Mouse (Mus musculus): ENCODE results near the gene Dscam. TPM values are rescaled to one million over a fixed set of nuclear protein-coding genes. Genes with fewer than 3 reads are reported as not detected.

The Dscam gene
- polyA plus RNA-seq, 1 experiment from 2014 or later, result 0.08 TPM

- no peak for ATAC-seq (ENCODE audit: insufficient number of reproducible peaks, low FRiP score, low TSS enrichment, low read depth)
- Histone ChIP-seq H3K4me3 (no peak overlapping the region), H3K9me3 (no peaks in the 10 kb centered on the region), H3K27ac (no peak overlapping the region), H3K36me3 (no peaks in the 10 kb centered on the region), H3K4me1 (0 out of 2 replicates have a peak, but pooled peaks cover 4% of the 10 kb centered on the region), H3K27me3 (no peaks in the 10 kb centered on the region), H3K4me2 (no peak overlapping the region), H3K9ac (no peak overlapping the region)
- whole genome bisulfite sequencing, result 70% methylated on average over 4 of the region's 4 CpGs
Measured at GRCm38 (mm10) chr16:96613275-96613674, 557.3 kb downstream of the Dscam start.

- Histone ChIP-seq H3K9me3 (no peaks in the 10 kb centered on the region), H3K27me3 (no peaks in the 10 kb centered on the region), H3K4me2 (no peak overlapping the region), H3K9ac (no peak overlapping the region), H3K36me3 (no peaks in the 10 kb centered on the region), H3K4me3 (no peak overlapping the region), H3K27ac (no peak overlapping the region), H3K4me1 (no peaks in the 10 kb centered on the region)
- no peak for ATAC-seq (ENCODE audit: insufficient number of reproducible peaks, low FRiP score, low TSS enrichment, low read depth)
- 86% methylated on average over 1 of the region's 1 CpGs for WGBS
Measured at GRCm38 (mm10) chr16:96610806-96611205, 559.7 kb downstream of the Dscam start.

DNA sequence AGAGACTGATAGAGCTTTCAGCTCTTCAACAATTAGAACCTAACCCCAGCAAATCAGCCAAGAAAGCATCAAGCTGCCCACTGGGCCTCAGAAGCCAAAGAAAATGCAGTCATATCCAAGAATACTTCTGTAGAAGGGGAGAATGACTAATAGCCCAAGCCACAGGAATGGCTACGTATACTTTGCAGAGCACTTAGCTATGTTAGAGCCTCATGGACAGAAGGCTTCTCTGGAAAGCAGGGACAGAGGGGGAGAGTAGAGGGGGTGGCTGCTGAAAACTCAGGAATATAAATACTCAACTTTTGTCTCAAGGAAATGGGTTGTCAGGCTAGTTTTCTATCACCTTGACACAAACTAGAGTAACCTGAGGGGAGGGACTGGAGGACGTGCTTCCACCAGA is 568.3 kb downstream of the Dscam start:
- H3K4me2 ChIP-seq, result no peak overlapping the region
- H3K4me3 ChIP-seq, result no peak overlapping the region
- H3K4me1 ChIP-seq, result no peaks in the 10 kb centered on the region
- H3K27me3 ChIP-seq, result no peaks in the 10 kb centered on the region
- no peak for ATAC-seq (ENCODE audit: insufficient number of reproducible peaks, low FRiP score, low TSS enrichment, low read depth)
- H3K36me3 ChIP-seq, result no peaks in the 10 kb centered on the region
- no peak overlapping the region for H3K27ac ChIP-seq
- H3K9ac ChIP-seq, result no peak overlapping the region
- WGBS, result 48% methylated on average over 2 of the region's 2 CpGs
- no peaks in the 10 kb centered on the region for H3K9me3 ChIP-seq

DNA sequence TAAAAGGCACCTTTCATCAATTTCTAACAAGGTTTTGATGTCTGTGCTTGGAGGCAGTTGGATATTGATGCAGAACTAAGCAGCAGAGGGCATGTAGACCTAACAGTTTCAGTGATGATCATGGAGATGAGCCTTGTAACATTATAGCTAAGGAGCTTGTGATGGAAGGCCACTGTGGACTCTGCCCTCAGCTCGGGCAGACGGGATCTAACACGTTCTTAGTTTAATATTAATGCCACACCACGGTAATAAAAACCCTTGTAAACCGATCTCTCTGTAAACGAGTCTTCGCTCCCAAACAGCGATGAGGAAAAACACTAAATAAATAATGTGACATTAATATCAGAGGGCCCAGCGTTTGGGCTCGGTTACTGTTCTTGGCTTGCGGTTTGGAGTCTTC is 569.8 kb downstream of the Dscam start:
- Histone ChIP-seq H3K9me3 (no peaks in the 10 kb centered on the region), H3K36me3 (no peaks in the 10 kb centered on the region), H3K4me1 (no peaks in the 10 kb centered on the region), H3K27me3 (no peaks in the 10 kb centered on the region), H3K4me3 (no peak overlapping the region), H3K9ac (no peak overlapping the region), H3K27ac (no peak overlapping the region), H3K4me2 (no peak overlapping the region)
- ATAC-seq (ENCODE audit: insufficient number of reproducible peaks, low FRiP score, low TSS enrichment, low read depth), result no peak
- 61% methylated on average over 11 of the region's 11 CpGs for WGBS

DNA sequence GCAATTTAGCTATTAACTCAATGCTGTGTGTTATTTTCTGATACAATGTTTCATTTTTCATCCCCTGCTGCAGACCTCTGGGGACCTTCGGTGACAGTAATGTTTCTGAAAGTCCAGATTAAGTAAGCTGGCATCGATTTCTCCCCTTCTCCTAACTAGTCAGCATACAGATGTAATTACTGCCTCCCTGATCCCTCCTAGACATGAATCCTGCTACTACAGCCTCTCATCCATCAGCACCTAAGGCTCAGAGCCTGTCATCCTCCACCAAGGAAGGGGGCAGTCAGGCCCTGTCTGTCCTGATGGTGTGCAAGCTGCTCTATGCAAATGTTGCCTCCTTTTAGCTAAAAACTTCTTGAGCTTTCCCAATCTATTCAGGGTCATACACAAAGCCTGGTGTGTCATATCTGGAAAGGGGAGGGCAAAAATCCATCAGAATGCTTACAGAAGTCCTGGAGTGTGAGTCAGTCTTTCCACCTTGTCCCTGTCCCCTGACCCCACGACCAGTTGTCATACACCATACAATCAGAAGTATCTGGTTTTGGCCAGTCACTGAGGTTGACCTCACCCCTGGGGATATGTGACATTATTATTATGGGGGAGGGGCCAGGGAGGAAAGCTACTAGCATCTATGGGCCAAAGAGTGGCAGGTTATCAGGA is 571.0 kb downstream of the Dscam start:
- Histone ChIP-seq H3K27me3 (no peaks in the 10 kb centered on the region), H3K9me3 (no peaks in the 10 kb centered on the region), H3K9ac (no peak overlapping the region), H3K4me3 (no peak overlapping the region), H3K4me1 (no peaks in the 10 kb centered on the region), H3K36me3 (no peaks in the 10 kb centered on the region), H3K27ac (no peak overlapping the region), H3K4me2 (no peak overlapping the region)
- 82% methylated on average over 3 of the region's 3 CpGs for WGBS
- no peak for ATAC-seq (ENCODE audit: insufficient number of reproducible peaks, low FRiP score, low TSS enrichment, low read depth)

DNA sequence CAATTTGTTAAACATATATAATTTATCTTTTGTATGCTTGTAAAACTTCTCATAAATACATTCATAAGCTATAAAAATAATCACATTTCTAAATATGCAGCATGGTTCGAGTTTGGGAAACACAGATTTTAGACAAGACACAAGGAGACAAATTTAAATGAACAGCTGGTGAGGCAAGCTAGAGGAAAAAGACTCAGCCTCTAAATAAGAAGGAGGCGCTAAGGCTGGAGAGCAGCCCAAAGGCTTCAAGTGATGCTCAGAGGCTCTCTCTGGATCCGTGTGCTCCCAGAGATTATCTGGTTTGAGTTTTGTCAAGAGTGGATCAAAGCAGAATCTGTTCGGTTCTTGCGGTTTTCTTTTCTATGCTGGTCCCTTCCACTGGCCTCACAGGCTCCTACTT is 594.7 kb downstream of the Dscam start:
- Histone ChIP-seq H3K4me1 (no peaks in the 10 kb centered on the region), H3K4me3 (no peak overlapping the region), H3K27ac (no peak overlapping the region), H3K4me2 (no peak overlapping the region), H3K27me3 (no peaks in the 10 kb centered on the region), H3K9me3 (no peaks in the 10 kb centered on the region), H3K36me3 (no peaks in the 10 kb centered on the region), H3K9ac (no peak overlapping the region)
- WGBS, result 78% methylated on average over 5 of the region's 5 CpGs
- no peak for ATAC-seq (ENCODE audit: insufficient number of reproducible peaks, low FRiP score, low TSS enrichment, low read depth)

GRCm38 (mm10) chr16:96567428-96567827 is 603.1 kb downstream of the Dscam start:
- Histone ChIP-seq H3K4me1 (peaks cover 7% of the 10 kb centered on the region), H3K27ac (no peak overlapping the region), H3K9me3 (no peaks in the 10 kb centered on the region), H3K4me3 (no peak overlapping the region), H3K36me3 (no peaks in the 10 kb centered on the region), H3K27me3 (0 out of 2 replicates have a peak, but pooled peaks cover 2% of the 10 kb centered on the region), H3K4me2 (no peak overlapping the region), H3K9ac (no peak overlapping the region)
- 44% methylated on average over 3 of the region's 3 CpGs for WGBS
- no peak for ATAC-seq (ENCODE audit: insufficient number of reproducible peaks, low FRiP score, low TSS enrichment, low read depth)

- H3K9me3 ChIP-seq, result no peaks in the 10 kb centered on the region
- 39% methylated on average over 8 of the region's 8 CpGs for WGBS
- no peaks in the 10 kb centered on the region for H3K27me3 ChIP-seq
- H3K4me2 ChIP-seq, result no peak overlapping the region
- 0 out of 2 replicates have a peak, but pooled peaks have one; percentile 44 for ATAC-seq (ENCODE audit: insufficient number of reproducible peaks, low FRiP score, low TSS enrichment, low read depth)
- no peak overlapping the region for H3K4me3 ChIP-seq
- H3K9ac ChIP-seq, result no peak overlapping the region
- no peaks in the 10 kb centered on the region for H3K36me3 ChIP-seq
- peaks cover 7% of the 10 kb centered on the region for H3K4me1 ChIP-seq
- H3K27ac ChIP-seq, result 0 out of 2 replicates have a peak overlapping the region, but pooled peaks have one; percentile 8
Measured at GRCm38 (mm10) chr16:96563350-96564257, 606.9 kb downstream of the Dscam start.

GRCm38 (mm10) chr16:96559796-96560195 is 610.8 kb downstream of the Dscam start:
- Histone ChIP-seq H3K36me3 (no peaks in the 10 kb centered on the region), H3K9me3 (no peaks in the 10 kb centered on the region), H3K27me3 (no peaks in the 10 kb centered on the region), H3K4me2 (no peak overlapping the region), H3K4me3 (no peak overlapping the region), H3K4me1 (peaks cover 7% of the 10 kb centered on the region), H3K27ac (no peak overlapping the region), H3K9ac (no peak overlapping the region)
- no peak for ATAC-seq (ENCODE audit: insufficient number of reproducible peaks, low FRiP score, low TSS enrichment, low read depth)

DNA sequence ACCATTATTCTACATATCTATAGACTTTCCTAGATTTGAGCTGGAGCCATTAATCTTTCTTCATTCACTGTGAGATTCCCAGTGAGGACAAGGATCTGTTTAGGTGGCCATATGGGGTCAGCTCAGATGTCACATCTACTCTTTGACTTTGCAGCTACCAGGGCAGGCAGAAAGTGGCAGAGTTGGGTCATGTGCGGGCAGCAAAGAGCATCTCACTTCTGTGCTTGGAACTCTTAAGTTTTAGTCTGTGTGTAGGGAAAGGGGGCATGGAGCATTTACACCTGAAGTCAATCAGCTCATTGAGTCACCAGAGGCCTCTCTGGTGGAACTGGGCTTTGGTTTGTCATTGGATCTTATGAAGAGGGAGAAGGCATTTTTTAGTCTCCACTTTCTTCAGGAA is 612.2 kb downstream of the Dscam start:
- Histone ChIP-seq H3K4me3 (no peak overlapping the region), H3K9me3 (no peaks in the 10 kb centered on the region), H3K27ac (no peak overlapping the region), H3K36me3 (no peaks in the 10 kb centered on the region), H3K4me1 (no peaks in the 10 kb centered on the region), H3K27me3 (no peaks in the 10 kb centered on the region), H3K9ac (no peak overlapping the region), H3K4me2 (no peak overlapping the region)
- no peak for ATAC-seq (ENCODE audit: insufficient number of reproducible peaks, low FRiP score, low TSS enrichment, low read depth)
- WGBS, result 75% methylated on average over 1 of the region's 1 CpGs

DNA sequence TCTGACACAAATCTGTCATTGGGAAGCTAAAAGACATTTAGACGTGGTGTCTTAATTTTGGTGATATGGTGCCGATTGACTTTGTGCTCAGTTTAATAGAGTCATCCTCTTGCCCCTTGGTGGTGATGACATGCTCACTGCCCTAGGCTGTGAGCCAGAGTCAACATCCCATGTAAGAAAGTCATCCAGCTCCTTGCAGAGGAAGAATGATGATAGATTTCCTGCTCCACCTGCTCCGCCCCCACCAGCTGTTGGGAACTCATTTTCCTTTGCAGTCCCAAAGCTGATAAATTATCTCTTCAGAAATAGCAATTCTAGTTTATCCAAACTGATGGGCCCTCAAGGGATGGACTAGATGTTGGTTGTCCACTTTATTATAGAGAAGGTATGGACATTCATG is 613.9 kb downstream of the Dscam start:
- ATAC-seq (ENCODE audit: insufficient number of reproducible peaks, low FRiP score, low TSS enrichment, low read depth), result no peak
- no peaks in the 10 kb centered on the region for H3K9me3 ChIP-seq
- no peak overlapping the region for H3K27ac ChIP-seq
- 69% methylated on average over 3 of the region's 3 CpGs for WGBS
- no peaks in the 10 kb centered on the region for H3K4me1 ChIP-seq
- H3K27me3 ChIP-seq, result no peaks in the 10 kb centered on the region
- H3K36me3 ChIP-seq, result no peaks in the 10 kb centered on the region
- no peak overlapping the region for H3K4me3 ChIP-seq
- no peak overlapping the region for H3K4me2 ChIP-seq
- no peak overlapping the region for H3K9ac ChIP-seq

- Histone ChIP-seq H3K36me3 (no peaks in the 10 kb centered on the region), H3K4me1 (no peaks in the 10 kb centered on the region), H3K4me3 (no peak overlapping the region), H3K9ac (no peak overlapping the region), H3K27ac (no peak overlapping the region), H3K4me2 (no peak overlapping the region), H3K27me3 (no peaks in the 10 kb centered on the region), H3K9me3 (no peaks in the 10 kb centered on the region)
- no peak for ATAC-seq (ENCODE audit: insufficient number of reproducible peaks, low FRiP score, low TSS enrichment, low read depth)
- 74% methylated on average over 4 of the region's 4 CpGs for WGBS
Measured at GRCm38 (mm10) chr16:96555412-96555811, 615.1 kb downstream of the Dscam start.

All from limb, embryonic 15.5 days (tissue).